In genomic region chr10:50592355-50593293, GRCm38 (mm10) we compare ENCODE assay signal across 7 mouse cellular contexts. TPM values are rescaled to one million over a fixed set of nuclear protein-coding genes. Genes with fewer than 3 reads are reported as not detected.
DNase-seq lines count a peak whose midpoint lies in the region; ATAC-seq lines count a peak whose summit lies in the region.

Gene Ascc3, plus strand, starts transcription at chr10:50592669.

- peaks cover 7% of the 10 kb centered on the region; the same call in 1 of the 2 replicates for H3K4me1 ChIP-seq in embryonic facial prominence, embryonic 10.5 days
- peaks cover 5% of the 10 kb centered on the region; the same call in 1 of the 2 replicates for H3K4me1 ChIP-seq in limb, embryonic 10.5 days
- H3K4me1 ChIP-seq in midbrain, embryonic 13.5 days (replicated peaks): 0 out of 2 replicates have a peak, but pooled peaks cover 4% of the 10 kb centered on the region

- WGBS in embryonic facial prominence, embryonic 10.5 days: under 1% methylated on average over 79 of the region's 79 CpGs
- WGBS in limb, embryonic 10.5 days: under 1% methylated on average over 79 of the region's 79 CpGs
- 1% methylated on average over 79 of the region's 79 CpGs for WGBS in midbrain, embryonic 13.5 days

- H3K4me3 ChIP-seq in embryonic facial prominence, embryonic 10.5 days: peak within 1 kb of the TSS; percentile 86
- peak within 1 kb of the TSS; percentile 85 for H3K4me3 ChIP-seq in limb, embryonic 10.5 days
- peak within 1 kb of the TSS; percentile 79 for H3K4me3 ChIP-seq in midbrain, embryonic 13.5 days (replicated peaks)

- ATAC-seq in granulocyte monocyte progenitor cell, adult 5-6 weeks (replicated peaks; ENCODE audit: poor library complexity, severe bottlenecking): peak; percentile 93
- peak; percentile 99 for ATAC-seq in midbrain, embryonic 13.5 days

- peak within 1 kb of the TSS; percentile 94 for H3K27ac ChIP-seq in embryonic facial prominence, embryonic 10.5 days (replicated peaks)
- H3K27ac ChIP-seq in limb, embryonic 10.5 days: peak within 1 kb of the TSS; percentile 94
- H3K27ac ChIP-seq in midbrain, embryonic 13.5 days: peak within 1 kb of the TSS; percentile 86

- no peaks in the 10 kb centered on the region for H3K9me3 ChIP-seq in embryonic facial prominence, embryonic 10.5 days
- H3K9me3 ChIP-seq in limb, embryonic 10.5 days (replicated peaks): no peaks in the 10 kb centered on the region
- H3K9me3 ChIP-seq in midbrain, embryonic 13.5 days: no peaks in the 10 kb centered on the region

- H3K36me3 ChIP-seq in embryonic facial prominence, embryonic 10.5 days (replicated peaks): no peaks in the 10 kb centered on the region
- no peaks in the 10 kb centered on the region for H3K36me3 ChIP-seq in limb, embryonic 10.5 days
- no peaks in the 10 kb centered on the region for H3K36me3 ChIP-seq in midbrain, embryonic 13.5 days

- H3K9ac ChIP-seq in midbrain, embryonic 13.5 days (replicated peaks): peak within 1 kb of the TSS; percentile 84

- H3K4me2 ChIP-seq in midbrain, embryonic 13.5 days (replicated peaks): peak within 1 kb of the TSS; percentile 59

- peak; percentile 95 for DNase-seq in adrenal gland, postnatal 10 days
- DNase-seq in embryonic facial prominence, embryonic 10.5 days (ENCODE audit: low spot score): peak; percentile 94
- peak; percentile 91 for DNase-seq in kidney, adult 11 months
- DNase-seq in limb, embryonic 10.5 days (ENCODE audit: low spot score): peak; percentile 93
- DNase-seq in spleen, adult 12 weeks (ENCODE audit: low spot score): peak; percentile 95

- no peaks in the 10 kb centered on the region for H3K27me3 ChIP-seq in embryonic facial prominence, embryonic 10.5 days (replicated peaks; ENCODE audit: low read depth, poor library complexity, severe bottlenecking)
- no peaks in the 10 kb centered on the region for H3K27me3 ChIP-seq in limb, embryonic 10.5 days (ENCODE audit: low read depth, poor library complexity, severe bottlenecking)
- no peaks in the 10 kb centered on the region for H3K27me3 ChIP-seq in midbrain, embryonic 13.5 days

RNA-seq across cellular contexts. Expression of gene Ascc3, which starts in this region (rescaled TPM):
- total RNA-seq in adrenal gland, postnatal 10 days (2021): 10 to 100 TPM; 28.1 to 35.6 TPM
- 17.0 and 17.1 TPM in 2 replicates for polyA plus RNA-seq in embryonic facial prominence, embryonic 10.5 days (2016; fragmentation: Nextera tagmentation; extraction: Ambion mirVana)
- total RNA-seq in granulocyte monocyte progenitor cell, adult 5-6 weeks (2014; fragmentation: Nextera tagmentation): 25.8 and 35.2 TPM in 2 replicates
- 32.1 and 34.2 TPM in 2 replicates for total RNA-seq in granulocyte monocyte progenitor cell, adult 5-6 weeks (2017)
- 15.9 and 16.3 TPM in 2 replicates for polyA plus RNA-seq in limb, embryonic 10.5 days (2016; fragmentation: Nextera tagmentation; extraction: Ambion mirVana)
- polyA plus RNA-seq in midbrain, embryonic 13.5 days (2015; fragmentation: Nextera tagmentation; extraction: Ambion mirVana): 17.4 and 18.8 TPM in 2 replicates

Comparison
In these comparisons a context has a peak if more than half of its experiments do, and no peak if none do; other contexts are left out.
1. Peak in every context shown above with its lines: DNase-seq, ATAC-seq, H3K4me3 ChIP-seq and H3K27ac ChIP-seq.